Mouse (Mus musculus): ENCODE results near the gene Zfand2b. TPM values are rescaled to one million over a fixed set of nuclear protein-coding genes. Genes with fewer than 3 reads are reported as not detected.

Zfand2b gene
- polyA plus RNA-seq, 1 experiment from 2014 or later, result 31.4 TPM

DNA sequence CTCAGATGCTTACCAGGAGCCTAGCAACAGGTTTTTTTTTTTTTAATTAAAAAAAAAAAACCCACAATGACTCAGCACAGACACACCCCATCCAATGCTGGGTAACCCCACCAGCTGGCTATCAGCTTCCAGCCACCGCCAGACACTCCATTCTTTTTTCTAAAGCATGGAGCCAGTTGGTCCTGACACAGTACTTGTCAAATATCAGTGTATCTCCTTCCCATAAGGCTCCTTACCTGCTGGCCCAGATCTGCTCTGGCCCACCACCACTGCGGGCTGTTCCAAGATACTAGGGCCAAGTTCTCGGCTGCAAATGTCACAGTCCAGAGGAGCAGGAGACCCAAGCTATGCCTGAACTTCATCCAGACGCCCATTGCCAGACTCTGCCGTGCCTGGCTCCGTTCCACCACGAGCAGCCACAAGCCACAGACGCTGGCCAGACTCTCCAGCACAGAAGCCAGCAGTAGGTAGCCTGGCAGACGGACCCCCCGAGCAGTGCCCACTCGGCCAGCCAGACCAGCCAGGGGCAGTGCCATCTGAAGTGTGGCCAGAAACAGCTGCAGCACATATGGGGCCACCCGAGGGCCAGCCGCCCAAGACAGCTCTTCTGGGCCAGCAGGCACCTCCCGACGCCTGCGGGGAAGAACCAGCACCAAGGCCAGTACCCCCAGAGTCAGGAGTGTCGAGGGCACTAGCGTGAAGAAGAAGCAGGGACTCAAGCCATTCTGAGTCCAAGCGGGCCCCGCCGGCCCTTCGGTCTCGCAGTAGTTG is 11.1 kb downstream of the Zfand2b start:
- Histone ChIP-seq H3K9me3 (ENCODE audit: control insufficient read depth, low read length) (no peaks in the 10 kb centered on the region), H3K4me3 (ENCODE audit: control insufficient read depth in 1 of 2, insufficient read depth in 1 of 2, low read depth in 1 of 2, low read length in 2 of 2) (peak overlapping the region; percentile 62 to 63), H3K27ac (replicated peaks in 1 of 2; ENCODE audit: control insufficient read depth in 1 of 2, insufficient read depth in 1 of 2, low read depth in 2 of 2, low read length in 2 of 2) (peak overlapping the region in 1 of 2 experiments; percentile 35; a peak in 1 of 4 replicates), H3K36me3 (ENCODE audit: control insufficient read depth, insufficient read depth, low read length) (peaks cover 64% of the 10 kb centered on the region), H3K9ac (ENCODE audit: low read length) (peak overlapping the region; percentile 73), H3K27me3 (ENCODE audit: control insufficient read depth, insufficient read depth, low read length) (no peaks in the 10 kb centered on the region), H3K4me1 (ENCODE audit: control insufficient read depth in 2 of 2, insufficient read depth in 2 of 2, low read length in 2 of 2) (peaks cover 4 to 14% of the 10 kb centered on the region in 2 experiments; a peak in 3 of 4 replicates), H3K4me2 (ENCODE audit: low read length) (peak overlapping the region; percentile 97)
- 7% methylated on average over 22 of the region's 23 CpGs for WGBS
- peak; percentile 14; the same call in 1 of the 2 replicates for ATAC-seq (ENCODE audit: insufficient number of reproducible peaks, insufficient read depth, low FRiP score, low read depth)

DNA sequence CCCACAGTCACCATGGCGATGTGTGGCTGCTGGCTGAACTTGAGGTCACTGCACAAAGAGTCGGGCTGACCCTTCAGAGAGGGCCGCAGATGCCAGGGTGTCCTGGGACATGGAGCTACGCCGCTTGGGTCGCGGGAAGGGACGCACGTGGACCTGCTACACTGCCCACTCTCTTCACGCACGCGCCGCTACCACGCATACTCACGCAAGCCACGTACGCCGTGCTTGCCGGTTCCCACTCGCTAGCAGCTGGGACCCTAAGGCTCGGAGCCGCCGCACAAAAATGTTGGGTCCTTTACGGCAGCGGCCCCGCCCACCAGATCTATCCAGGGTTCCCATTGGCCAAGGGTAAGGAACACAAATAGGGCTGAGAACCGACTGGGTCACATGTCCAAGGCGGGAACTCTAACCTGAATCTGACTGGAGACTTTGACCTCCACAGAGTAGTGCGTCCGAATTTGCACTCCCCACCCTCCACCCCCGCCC is 11.7 kb downstream of the Zfand2b start, which contains the start of gene Abcb6:
Gene Abcb6, minus strand, starts transcription at position 288 of the 486 bp plus-strand sequence.
- H3K36me3 ChIP-seq (ENCODE audit: control insufficient read depth, insufficient read depth, low read length), result peaks cover 64% of the 10 kb centered on the region
- H3K9ac ChIP-seq (ENCODE audit: low read length), result peak within 1 kb of the TSS; percentile 73
- under 1% methylated on average over 30 of the region's 31 CpGs for WGBS
- ATAC-seq (ENCODE audit: insufficient number of reproducible peaks, insufficient read depth, low FRiP score, low read depth), result peak; percentile 82
- H3K4me2 ChIP-seq (ENCODE audit: low read length), result peak within 1 kb of the TSS; percentile 97
- H3K4me3 ChIP-seq (ENCODE audit: control insufficient read depth in 1 of 2, insufficient read depth in 1 of 2, low read depth in 1 of 2, low read length in 2 of 2), result peak within 1 kb of the TSS; percentile 62 to 63
- H3K27ac ChIP-seq (replicated peaks in 1 of 2; ENCODE audit: control insufficient read depth in 1 of 2, insufficient read depth in 1 of 2, low read depth in 2 of 2, low read length in 2 of 2), result peak within 1 kb of the TSS in 1 of 2 experiments; percentile 35; a peak in 1 of 4 replicates
- H3K4me1 ChIP-seq (ENCODE audit: control insufficient read depth in 2 of 2, insufficient read depth in 2 of 2, low read length in 2 of 2), result peaks cover 4 to 14% of the 10 kb centered on the region in 2 experiments; a peak in 3 of 4 replicates
- H3K27me3 ChIP-seq (ENCODE audit: control insufficient read depth, insufficient read depth, low read length), result no peaks in the 10 kb centered on the region
- no peaks in the 10 kb centered on the region for H3K9me3 ChIP-seq (ENCODE audit: control insufficient read depth, low read length)

DNA sequence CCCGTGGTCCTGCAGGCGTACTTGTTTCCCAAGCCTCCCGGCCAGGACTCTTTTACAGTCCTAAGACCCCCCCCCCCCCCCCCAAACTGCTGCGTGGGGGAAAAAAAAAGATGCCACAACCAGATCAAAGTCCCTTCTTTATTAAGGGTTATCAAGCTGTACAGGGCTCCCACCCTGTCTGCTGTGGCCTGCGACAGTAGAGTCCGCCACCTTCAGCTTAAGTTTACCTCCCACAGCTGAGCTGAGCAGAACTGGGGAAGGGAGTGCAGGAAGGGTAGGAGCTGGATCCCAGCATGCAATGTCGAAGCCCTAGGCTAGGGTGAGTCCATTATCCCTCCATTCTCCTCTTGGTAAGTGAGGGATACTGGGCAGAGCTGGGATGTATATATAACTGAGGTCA is 12.3 kb downstream of the Zfand2b start:
- peak overlapping the region in 1 of 2 experiments; percentile 62; a peak in 1 of 4 replicates for H3K4me3 ChIP-seq (ENCODE audit: control insufficient read depth in 1 of 2, insufficient read depth in 1 of 2, low read depth in 1 of 2, low read length in 2 of 2)
- peaks cover 65% of the 10 kb centered on the region for H3K36me3 ChIP-seq (ENCODE audit: control insufficient read depth, insufficient read depth, low read length)
- H3K4me2 ChIP-seq (ENCODE audit: low read length), result peak overlapping the region; percentile 97
- H3K4me1 ChIP-seq (ENCODE audit: control insufficient read depth in 2 of 2, insufficient read depth in 2 of 2, low read length in 2 of 2), result peaks cover 4 to 14% of the 10 kb centered on the region in 2 experiments; a peak in 3 of 4 replicates
- peak overlapping the region; percentile 52 for H3K9ac ChIP-seq (ENCODE audit: low read length)
- WGBS, result 22% methylated on average over 7 of the region's 7 CpGs
- no peak for ATAC-seq (ENCODE audit: insufficient number of reproducible peaks, insufficient read depth, low FRiP score, low read depth)
- no peaks in the 10 kb centered on the region for H3K27me3 ChIP-seq (ENCODE audit: control insufficient read depth, insufficient read depth, low read length)
- H3K9me3 ChIP-seq (ENCODE audit: control insufficient read depth, low read length), result no peaks in the 10 kb centered on the region
- H3K27ac ChIP-seq (replicated peaks in 1 of 2; ENCODE audit: control insufficient read depth in 1 of 2, insufficient read depth in 1 of 2, low read depth in 2 of 2, low read length in 2 of 2), result 0 out of 4 replicates have a peak overlapping the region, but pooled peaks of 1 of the 2 experiments have one; percentile 9

DNA sequence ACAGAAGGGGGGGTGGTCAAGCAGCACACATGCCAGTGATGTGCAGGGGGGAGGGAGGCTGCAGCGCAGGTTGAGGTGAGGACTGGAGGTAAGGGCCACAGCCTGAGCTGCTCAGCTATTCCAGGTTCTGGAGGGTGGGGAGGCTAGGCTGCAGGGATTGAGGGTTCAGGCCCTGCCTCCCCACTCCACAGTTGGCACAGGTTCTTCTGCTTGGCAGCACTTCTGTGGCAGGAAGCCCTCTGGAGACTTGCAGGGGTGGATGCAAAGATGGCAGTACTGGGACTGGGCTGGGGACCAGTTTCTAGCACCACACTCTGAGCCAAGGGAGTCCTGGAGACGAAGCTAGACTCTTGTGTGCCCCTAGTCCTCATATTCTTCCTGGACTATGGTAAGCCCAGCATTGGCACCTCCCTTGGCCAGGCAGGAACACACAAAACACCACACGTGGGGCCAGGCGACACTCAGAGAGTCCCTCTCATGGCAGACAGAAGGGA is 13.0 kb downstream of the Zfand2b start:
- ATAC-seq (ENCODE audit: insufficient number of reproducible peaks, insufficient read depth, low FRiP score, low read depth), result no peak

GRCm38 (mm10) chr1:75182160-75182559 is 13.7 kb downstream of the Zfand2b start:
- H3K9me3 ChIP-seq (ENCODE audit: control insufficient read depth, low read length), result no peaks in the 10 kb centered on the region
- H3K4me1 ChIP-seq (ENCODE audit: control insufficient read depth in 2 of 2, insufficient read depth in 2 of 2, low read length in 2 of 2), result peaks cover 4 to 14% of the 10 kb centered on the region in 2 experiments; a peak in 3 of 4 replicates
- no peak for ATAC-seq (ENCODE audit: insufficient number of reproducible peaks, insufficient read depth, low FRiP score, low read depth)
- H3K27ac ChIP-seq (replicated peaks in 1 of 2; ENCODE audit: control insufficient read depth in 1 of 2, insufficient read depth in 1 of 2, low read depth in 2 of 2, low read length in 2 of 2), result no peak overlapping the region
- H3K27me3 ChIP-seq (ENCODE audit: control insufficient read depth, insufficient read depth, low read length), result no peaks in the 10 kb centered on the region
- peaks cover 67% of the 10 kb centered on the region for H3K36me3 ChIP-seq (ENCODE audit: control insufficient read depth, insufficient read depth, low read length)
- no peak overlapping the region for H3K4me3 ChIP-seq (ENCODE audit: control insufficient read depth in 1 of 2, insufficient read depth in 1 of 2, low read depth in 1 of 2, low read length in 2 of 2)
- H3K9ac ChIP-seq (ENCODE audit: low read length), result no peak overlapping the region
- WGBS, result 67% methylated on average over 4 of the region's 4 CpGs
- no peak overlapping the region for H3K4me2 ChIP-seq (ENCODE audit: low read length)

More for the DNA sequence above, 13.0 kb downstream of the Zfand2b start:
- WGBS, result 77% methylated on average over 4 of the region's 4 CpGs
- Histone ChIP-seq H3K27ac (replicated peaks in 1 of 2; ENCODE audit: control insufficient read depth in 1 of 2, insufficient read depth in 1 of 2, low read depth in 2 of 2, low read length in 2 of 2) (no peak overlapping the region), H3K9me3 (ENCODE audit: control insufficient read depth, low read length) (no peaks in the 10 kb centered on the region), H3K4me2 (ENCODE audit: low read length) (no peak overlapping the region), H3K4me3 (ENCODE audit: control insufficient read depth in 1 of 2, insufficient read depth in 1 of 2, low read depth in 1 of 2, low read length in 2 of 2) (no peak overlapping the region), H3K36me3 (ENCODE audit: control insufficient read depth, insufficient read depth, low read length) (peaks cover 65% of the 10 kb centered on the region), H3K4me1 (ENCODE audit: control insufficient read depth in 2 of 2, insufficient read depth in 2 of 2, low read length in 2 of 2) (peaks cover 4 to 14% of the 10 kb centered on the region in 2 experiments; a peak in 3 of 4 replicates), H3K9ac (ENCODE audit: low read length) (no peak overlapping the region), H3K27me3 (ENCODE audit: control insufficient read depth, insufficient read depth, low read length) (no peaks in the 10 kb centered on the region)

- Histone ChIP-seq H3K9me3 (ENCODE audit: control insufficient read depth, low read length) (no peaks in the 10 kb centered on the region), H3K36me3 (ENCODE audit: control insufficient read depth, insufficient read depth, low read length) (peaks cover 83% of the 10 kb centered on the region)
- no peak for ATAC-seq (ENCODE audit: insufficient number of reproducible peaks, insufficient read depth, low FRiP score, low read depth)
Measured at GRCm38 (mm10) chr1:75185495-75185894, 17.0 kb downstream of the Zfand2b start.

GRCm38 (mm10) chr1:75187126-75187525 is 18.7 kb downstream of the Zfand2b start:
- Histone ChIP-seq H3K4me2 (ENCODE audit: low read length) (no peak overlapping the region), H3K36me3 (ENCODE audit: control insufficient read depth, insufficient read depth, low read length) (peaks cover 70% of the 10 kb centered on the region), H3K4me3 (ENCODE audit: control insufficient read depth in 1 of 2, insufficient read depth in 1 of 2, low read depth in 1 of 2, low read length in 2 of 2) (no peak overlapping the region), H3K27ac (replicated peaks in 1 of 2; ENCODE audit: control insufficient read depth in 1 of 2, insufficient read depth in 1 of 2, low read depth in 2 of 2, low read length in 2 of 2) (no peak overlapping the region), H3K4me1 (ENCODE audit: control insufficient read depth in 2 of 2, insufficient read depth in 2 of 2, low read length in 2 of 2) (peaks cover 5 to 11% of the 10 kb centered on the region in 2 experiments), H3K27me3 (ENCODE audit: control insufficient read depth, insufficient read depth, low read length) (no peaks in the 10 kb centered on the region), H3K9me3 (ENCODE audit: control insufficient read depth, low read length) (no peaks in the 10 kb centered on the region), H3K9ac (ENCODE audit: low read length) (no peak overlapping the region)
- ATAC-seq (ENCODE audit: insufficient number of reproducible peaks, insufficient read depth, low FRiP score, low read depth), result no peak

More at GRCm38 (mm10) chr1:75185495-75185894, 17.0 kb downstream of the Zfand2b start:
- no peaks in the 10 kb centered on the region for H3K27me3 ChIP-seq (ENCODE audit: control insufficient read depth, insufficient read depth, low read length)
- no peak overlapping the region for H3K4me2 ChIP-seq (ENCODE audit: low read length)
- H3K27ac ChIP-seq (replicated peaks in 1 of 2; ENCODE audit: control insufficient read depth in 1 of 2, insufficient read depth in 1 of 2, low read depth in 2 of 2, low read length in 2 of 2), result no peak overlapping the region
- no peak overlapping the region for H3K4me3 ChIP-seq (ENCODE audit: control insufficient read depth in 1 of 2, insufficient read depth in 1 of 2, low read depth in 1 of 2, low read length in 2 of 2)
- WGBS, result 93% methylated on average over 11 of the region's 11 CpGs
- no peak overlapping the region for H3K9ac ChIP-seq (ENCODE audit: low read length)
- peaks cover 0 to 4% of the 10 kb centered on the region in 2 experiments; a peak in 1 of 4 replicates for H3K4me1 ChIP-seq (ENCODE audit: control insufficient read depth in 2 of 2, insufficient read depth in 2 of 2, low read length in 2 of 2)

Measured in heart, embryonic 14.5 days (tissue).